Mouse (Mus musculus) lung, postnatal 36 days (tissue): ENCODE measurements around the gene Ccno.
A peak's percentile ranks its signal among the peaks of the same experiment; 100 is the strongest.

Experiments
- DNase-seq: peaks from one replicate; pipeline ENCODE4 v3.0.0; 2022; ENCODE audit warnings: mixed read lengths

Gene Ccno

DNA sequence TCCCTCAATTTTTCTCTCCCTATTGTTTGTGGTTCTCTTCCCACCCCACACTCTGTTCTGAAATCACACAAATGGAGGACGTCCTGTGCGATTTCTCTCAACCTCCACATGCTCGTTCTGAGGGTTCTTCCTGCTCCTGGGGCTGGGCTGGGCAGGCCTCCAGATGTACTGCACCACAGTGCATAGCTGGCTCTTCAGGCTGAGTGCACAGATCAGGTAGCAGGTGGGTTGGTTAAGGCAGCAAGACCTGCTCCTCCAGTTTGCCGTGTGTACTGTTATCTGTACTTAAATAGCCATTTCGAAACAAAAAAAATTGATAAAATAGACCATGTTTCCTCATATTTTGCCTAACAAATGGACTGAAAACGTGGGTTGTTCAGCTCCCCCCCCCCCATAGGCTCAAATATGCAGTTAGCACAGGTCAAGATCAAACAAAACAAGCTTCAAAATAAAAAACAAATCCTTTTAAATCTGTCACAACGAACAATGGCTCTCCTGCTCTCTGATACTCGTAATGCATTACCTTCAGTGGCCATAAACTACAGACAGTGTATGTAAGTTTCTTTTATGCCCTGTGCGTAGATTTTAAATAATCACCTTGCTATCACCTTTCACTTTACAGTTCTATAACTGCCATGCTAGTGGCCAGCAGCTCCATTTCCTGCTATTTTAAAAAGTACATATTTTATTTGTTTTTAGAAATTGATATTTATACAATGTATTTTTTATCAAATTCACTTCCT lies 13.1 kb downstream of the Ccno start:
- peak; percentile 85 for DNase-seq

DNA sequence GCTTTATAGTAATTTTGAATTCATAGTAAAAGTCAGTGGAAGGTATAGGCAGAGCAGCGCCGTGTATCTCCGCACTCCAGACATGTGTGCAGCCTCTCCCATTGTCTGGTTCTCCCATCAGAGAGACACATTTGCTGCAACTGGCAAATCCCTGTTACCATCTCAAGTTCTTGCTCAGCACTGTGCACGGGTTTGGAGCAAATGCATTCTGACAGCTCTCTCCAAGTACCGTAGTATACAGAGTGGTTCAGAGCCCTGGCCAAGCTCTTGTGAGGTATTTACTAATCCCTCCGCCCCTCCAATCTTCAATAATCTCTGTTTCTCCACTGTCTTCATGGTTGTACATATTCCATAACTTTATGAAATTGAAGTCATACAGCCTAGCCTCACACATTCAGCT lies 25.1 kb downstream of the Ccno start:
- DNase-seq: no peak

DNA sequence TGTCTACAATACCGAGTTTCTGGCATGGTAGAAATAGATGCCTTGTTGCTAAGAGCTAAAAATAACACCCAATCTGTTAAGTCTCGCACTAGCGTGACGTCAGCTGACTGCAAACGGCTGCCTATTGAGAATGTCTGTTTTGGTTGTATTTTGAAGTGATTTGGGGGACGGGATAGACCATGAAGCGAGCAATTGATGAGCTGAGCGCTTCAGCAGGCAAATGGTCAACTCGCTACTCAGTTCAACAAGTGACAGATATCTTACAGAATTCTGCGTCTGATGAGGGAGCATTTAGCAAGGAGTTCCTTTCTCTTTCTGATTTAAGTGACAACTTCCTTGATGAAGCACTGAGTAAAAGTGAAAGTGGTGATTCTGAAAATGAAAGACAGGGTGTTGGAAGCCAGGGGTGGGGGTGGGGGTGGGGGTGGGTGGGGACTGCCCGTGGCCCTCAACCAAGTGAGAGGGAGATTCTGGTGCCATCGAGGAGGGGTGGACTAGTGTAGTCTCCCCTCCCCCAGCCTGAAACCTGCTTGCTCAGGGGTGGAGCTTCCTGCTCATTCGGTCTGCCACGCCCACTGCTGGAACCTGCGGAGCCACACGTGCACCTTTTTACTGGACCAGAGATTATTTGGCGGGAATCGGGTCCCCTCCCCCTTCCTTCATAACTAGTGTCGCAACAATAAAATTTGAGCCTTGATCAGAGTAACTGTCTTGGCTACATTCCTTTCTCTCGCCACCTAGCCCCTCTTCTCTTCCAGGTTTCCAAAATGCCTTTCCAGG lies 25.8 kb downstream of the Ccno start:
- DNase-seq: peak; percentile 45

DNA sequence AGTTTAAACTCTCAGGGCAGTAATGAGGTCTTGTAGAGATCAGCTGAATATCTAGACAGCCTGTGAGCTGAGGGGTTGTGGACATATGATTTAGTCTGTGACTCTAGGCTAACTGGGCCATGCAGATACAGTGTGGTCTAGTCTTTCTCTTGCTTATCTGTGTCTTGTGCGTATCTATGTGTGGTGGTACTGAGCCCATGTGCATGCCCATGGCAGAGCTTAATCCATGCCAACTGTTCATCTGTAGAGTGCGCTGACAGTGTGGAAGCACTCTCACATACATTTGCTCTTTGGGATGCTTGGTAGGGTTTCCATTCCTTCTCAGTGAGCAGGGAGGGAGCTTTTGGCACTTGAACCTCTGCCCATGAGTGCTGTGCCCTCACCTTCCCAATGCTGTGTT lies 33.9 kb downstream of the Ccno start:
- DNase-seq: no peak

DNA sequence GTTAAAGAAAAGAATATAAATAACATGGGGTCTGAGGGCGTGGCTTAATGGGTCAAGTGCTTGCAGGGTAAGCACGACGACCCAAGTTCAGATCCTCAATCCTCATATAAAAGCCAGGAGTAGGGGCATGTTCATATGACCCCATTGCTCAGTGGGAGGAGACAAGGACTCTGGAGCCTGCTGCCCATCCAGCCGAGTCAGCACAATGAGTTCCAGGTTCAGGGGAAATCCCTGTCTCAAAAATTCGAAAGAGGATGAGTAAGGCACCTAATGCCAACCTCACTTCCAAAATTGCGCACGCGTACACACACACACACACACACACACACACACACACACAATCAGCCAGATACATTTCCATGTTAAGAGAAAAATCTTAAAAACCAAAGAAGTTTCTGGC lies 34.9 kb downstream of the Ccno start:
- DNase-seq: no peak

DNA sequence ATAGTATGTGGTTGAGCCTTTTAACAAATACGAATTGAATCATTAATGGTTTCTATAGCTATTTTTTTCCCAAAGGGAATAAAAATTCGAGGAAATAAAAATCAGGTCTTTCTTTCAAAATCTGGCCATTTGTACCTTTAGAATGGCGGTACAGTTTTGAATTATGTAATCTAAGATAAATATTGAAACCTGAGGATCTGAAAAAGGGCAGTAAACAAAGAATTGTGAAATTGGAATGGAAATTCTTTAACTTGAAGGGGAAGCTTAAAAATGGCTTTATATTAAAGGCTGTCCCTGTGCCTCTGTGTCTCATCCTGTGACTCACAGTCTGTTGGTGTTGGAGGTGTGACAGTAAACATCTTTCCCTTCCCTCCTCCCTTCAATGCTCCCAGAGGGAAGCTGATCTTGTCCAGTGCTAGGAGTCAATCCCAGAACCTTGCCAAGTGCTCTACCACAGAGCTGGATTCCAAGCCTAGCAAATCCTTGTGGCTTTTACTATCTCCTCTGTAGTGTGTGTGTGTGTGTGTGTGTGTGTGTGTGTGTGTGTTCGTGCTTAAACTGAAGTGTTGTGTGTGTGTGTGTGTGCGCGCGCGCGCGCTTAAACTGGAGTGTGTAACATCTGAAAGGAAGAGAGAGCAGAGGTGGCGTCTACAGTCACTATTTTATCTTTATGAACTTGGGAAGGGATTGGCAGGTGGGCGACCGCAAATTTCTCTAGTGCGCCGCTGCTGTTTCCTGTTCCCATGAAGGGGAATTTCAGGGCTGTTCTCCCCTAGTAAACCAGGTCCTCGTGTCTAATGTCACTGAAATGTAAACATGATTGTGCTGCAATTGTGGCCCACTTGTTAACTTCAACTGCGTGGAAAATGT lies 35.9 kb downstream of the Ccno start:
- DNase-seq: no peak

DNA sequence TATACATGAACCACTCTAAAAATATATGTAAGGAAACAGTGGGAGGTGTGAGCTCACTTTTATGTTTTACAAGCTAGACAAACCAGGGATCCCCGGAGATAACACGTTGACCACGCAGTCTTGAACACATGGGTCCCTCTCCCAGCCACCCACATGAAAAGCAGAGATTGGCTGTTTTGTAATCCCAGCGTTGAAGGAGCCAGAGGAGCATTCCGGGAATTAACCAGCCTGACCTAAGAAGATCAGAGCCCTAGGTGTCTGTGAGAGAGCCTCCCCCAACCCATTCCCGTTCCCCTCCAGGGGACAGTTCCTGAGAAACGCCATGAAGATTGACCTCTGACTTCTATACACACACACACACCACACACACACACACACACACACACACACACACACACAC lies 43.7 kb downstream of the Ccno start:
- DNase-seq: no peak

DNA sequence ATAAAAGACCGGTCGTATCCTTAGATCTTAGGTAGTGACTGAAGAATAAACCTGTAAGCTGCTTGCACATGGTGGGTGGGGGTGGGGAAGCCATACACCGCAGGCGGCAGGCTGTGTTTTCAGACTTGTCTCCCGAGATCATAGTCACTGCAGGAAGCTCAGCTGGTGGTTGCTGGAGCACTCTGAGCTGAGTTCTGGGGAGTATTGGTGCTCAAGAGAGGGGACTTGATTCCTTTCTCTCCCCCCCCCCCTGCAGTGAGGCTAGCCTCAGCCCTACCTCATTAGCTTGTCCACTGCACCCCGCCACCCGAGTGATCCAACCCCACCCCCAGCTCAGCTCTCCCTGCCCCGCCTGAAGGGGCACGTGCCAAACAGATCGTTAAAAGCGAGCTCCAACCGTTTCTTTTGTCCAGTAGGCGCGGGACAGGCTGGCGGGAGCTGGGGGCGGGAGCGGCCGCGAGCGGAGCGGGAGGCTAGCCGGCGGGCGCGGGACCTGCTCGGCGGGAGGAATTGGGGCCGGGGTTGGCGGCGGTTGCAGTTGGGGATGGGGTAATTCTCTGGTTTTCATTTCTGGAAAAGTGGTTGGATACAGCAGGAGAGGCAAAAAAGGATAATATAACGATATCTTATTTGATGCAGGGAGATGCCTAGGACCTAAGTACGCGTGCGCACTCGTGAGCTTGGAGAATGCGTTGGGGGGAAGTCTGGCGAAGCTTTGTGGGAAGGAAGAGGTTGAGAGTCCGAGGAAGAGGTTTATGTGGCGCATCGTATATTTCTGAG lies 44.4 kb downstream of the Ccno start:
- no peak for DNase-seq

DNA sequence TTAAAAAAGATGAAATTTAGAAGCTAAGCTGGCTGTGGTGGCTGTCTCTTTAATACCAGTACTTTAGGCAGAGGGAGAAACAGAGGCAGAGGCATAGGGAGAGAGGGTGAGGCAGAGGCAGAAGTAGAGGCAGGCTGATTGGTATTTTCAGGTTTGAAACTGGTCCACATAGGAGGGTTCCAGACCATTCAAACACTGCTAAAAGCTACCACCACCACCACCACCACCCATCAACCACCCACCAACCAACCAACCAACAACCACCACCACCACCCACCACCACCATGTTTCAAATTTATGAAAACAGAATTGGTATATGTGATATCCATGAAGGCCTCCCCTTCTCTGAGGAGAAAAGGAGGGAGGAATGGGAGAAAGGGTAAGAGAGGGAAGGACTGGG lies 45.2 kb downstream of the Ccno start:
- DNase-seq: no peak

DNA sequence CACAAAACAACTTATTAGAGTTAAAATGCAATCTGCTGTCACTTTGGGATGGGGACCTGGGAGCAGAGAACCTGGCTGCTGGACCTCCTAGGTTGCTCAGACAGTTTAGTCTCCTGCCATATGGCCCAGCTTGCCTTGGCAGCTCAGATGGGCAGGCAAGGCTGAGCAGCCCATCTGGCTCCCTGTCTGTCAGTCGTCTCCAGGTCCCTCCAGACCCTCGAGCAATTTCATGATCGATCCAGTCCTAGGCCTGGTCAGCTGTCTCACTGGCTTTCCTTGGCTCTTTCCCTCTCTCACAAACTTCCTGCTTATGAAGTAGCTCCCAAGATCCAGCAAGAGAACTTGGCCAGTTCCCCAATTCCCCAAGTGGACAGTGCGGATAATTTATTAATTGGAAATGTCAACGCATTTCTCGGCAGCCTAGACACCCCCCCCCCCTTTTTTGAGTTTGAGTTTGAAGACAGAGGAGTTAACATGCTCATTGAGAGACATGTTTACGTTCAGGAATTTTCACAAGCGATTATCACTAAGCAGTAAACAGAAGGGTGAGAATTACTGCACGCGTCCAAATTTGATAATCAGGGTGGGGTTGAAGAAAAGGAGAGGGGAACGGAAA lies 46.8 kb downstream of the Ccno start:
- DNase-seq: no peak

DNA sequence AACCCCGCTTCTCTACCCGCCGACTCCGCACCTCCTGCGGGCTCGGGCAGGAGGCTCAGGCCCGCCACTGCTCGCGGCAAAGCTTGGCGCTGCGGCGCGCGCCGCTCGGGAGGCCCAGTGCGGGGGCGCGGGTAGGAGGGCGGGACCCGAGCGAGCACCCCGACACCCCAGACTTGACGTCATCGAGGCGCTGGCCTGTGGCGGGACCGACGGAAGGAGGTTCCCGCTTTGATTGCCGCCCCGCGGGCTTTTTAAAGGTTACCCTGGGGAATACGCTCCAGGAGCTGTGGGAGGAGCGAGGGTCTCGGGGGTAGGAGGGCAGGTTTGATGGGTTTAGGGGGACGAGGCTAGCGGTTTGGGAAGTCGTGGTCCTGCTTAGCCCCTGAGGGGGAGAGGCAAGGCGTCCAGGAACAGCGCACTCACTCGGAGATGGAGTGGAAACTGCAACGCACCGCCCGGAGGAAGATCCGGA lies 47.4 kb downstream of the Ccno start, which contains the start of gene Cdc20b:
Cdc20b (plus strand) TSS at position 162 of the 472 bp plus-strand sequence.
- DNase-seq: peak; percentile 62

DNA sequence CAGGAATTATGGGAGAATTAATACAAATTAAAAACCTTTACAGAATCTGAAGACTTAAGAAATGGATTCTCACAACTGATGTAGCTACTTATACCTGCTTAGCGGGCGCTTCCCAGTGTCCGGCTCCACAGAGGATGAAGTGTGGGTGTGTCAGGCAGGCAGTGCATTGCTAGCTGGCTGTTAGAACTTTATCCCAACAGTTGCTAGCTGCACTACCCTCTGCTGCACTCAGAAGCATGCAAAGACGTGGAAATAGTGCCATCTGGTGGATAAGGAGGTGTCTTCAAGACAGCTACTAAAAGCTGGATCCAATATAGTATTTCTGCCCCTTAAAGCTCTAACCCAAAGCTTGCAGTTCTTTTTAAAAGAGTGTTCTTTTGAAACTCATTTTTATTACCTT lies 48.2 kb downstream of the Ccno start:
- peak; percentile 94 for DNase-seq
